Comparison of ENCODE assay signal across 8 mouse cellular contexts in the genomic region with DNA sequence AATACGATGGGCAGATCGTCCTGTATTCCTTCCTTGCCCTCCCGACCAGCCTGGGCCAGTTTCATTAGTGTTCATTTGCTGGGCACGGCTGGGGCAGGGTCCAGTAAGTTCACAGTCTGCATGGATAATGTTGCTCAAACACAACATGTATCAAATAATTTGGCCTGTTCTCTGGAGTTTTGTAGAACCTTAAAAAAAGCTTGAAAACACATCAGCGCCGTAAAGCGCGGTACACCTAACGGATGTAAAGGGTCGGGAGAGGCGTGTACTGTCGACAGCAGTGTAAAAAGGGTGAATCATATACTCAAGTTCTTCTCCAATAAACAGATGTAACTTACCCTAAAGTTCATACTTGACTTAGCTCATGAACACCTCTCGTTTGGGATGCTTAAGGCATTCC. TPM values are rescaled to one million over a fixed set of nuclear protein-coding genes. Genes with fewer than 3 reads are reported as not detected.
DNase-seq lines count a peak whose midpoint lies in the region; ATAC-seq and TF ChIP-seq lines count a peak whose summit lies in the region.

No protein-coding gene starts in this region.

- peaks cover 53% of the 10 kb centered on the region for H3K36me3 ChIP-seq in lung, embryonic 14.5 days (ENCODE audit: insufficient read depth)
- H3K36me3 ChIP-seq in hindbrain, postnatal 0 days (ENCODE audit: insufficient read depth, low read length) = peaks cover 18% of the 10 kb centered on the region; the same call in 1 of the 2 replicates
- H3K36me3 ChIP-seq in neural tube, embryonic 12.5 days = peaks cover 35% of the 10 kb centered on the region

- no peak for TF ChIP-seq CTCF in lung, embryonic 14.5 days (IDR thresholded peaks at IDR 0.05; ENCODE audit: low read depth)
- TF ChIP-seq CTCF in hindbrain, postnatal 0 days (IDR thresholded peaks at IDR 0.05; ENCODE audit: low read depth) = no peak

- H3K9ac ChIP-seq in lung, embryonic 14.5 days = peak overlapping the region; percentile 96
- peak overlapping the region; percentile 94 for H3K9ac ChIP-seq in hindbrain, postnatal 0 days (replicated peaks; ENCODE audit: low read length)
- peak overlapping the region; percentile 93 for H3K9ac ChIP-seq in neural tube, embryonic 12.5 days

- no peak for ATAC-seq in lung, embryonic 14.5 days (ENCODE audit: insufficient read depth)
- ATAC-seq in hindbrain, postnatal 0 days = no peak
- no peak for ATAC-seq in neural tube, embryonic 12.5 days (ENCODE audit: low FRiP score, low read depth)
- ATAC-seq in activated CD4-positive, CD25-positive, alpha-beta regulatory T cell, adult 4 months = no peak

- peak; percentile 28 for DNase-seq in lung, embryonic 14.5 days
- DNase-seq in lung, postnatal 25 days (ENCODE audit: low spot score) = no peak
- DNase-seq in hindbrain, postnatal 0 days (ENCODE audit: low spot score) = no peak
- no peak for DNase-seq in gastrocnemius, postnatal 4 days (ENCODE audit: low spot score in 2 of 2)
- no peak for DNase-seq in gastrocnemius, adult 18-20 months (ENCODE audit: low spot score)

- H3K4me2 ChIP-seq in lung, embryonic 14.5 days = peak overlapping the region; percentile 75
- H3K4me2 ChIP-seq in hindbrain, postnatal 0 days (ENCODE audit: low read depth, low read length) = peak overlapping the region; percentile 72
- peak overlapping the region; percentile 86 for H3K4me2 ChIP-seq in neural tube, embryonic 12.5 days (replicated peaks)

- no peaks in the 10 kb centered on the region for H3K9me3 ChIP-seq in lung, embryonic 14.5 days (ENCODE audit: low read depth, low read length)
- H3K9me3 ChIP-seq in hindbrain, postnatal 0 days (ENCODE audit: low read length) = no peaks in the 10 kb centered on the region
- no peaks in the 10 kb centered on the region for H3K9me3 ChIP-seq in neural tube, embryonic 12.5 days

- H3K4me1 ChIP-seq in lung, embryonic 14.5 days (ENCODE audit: insufficient read depth) = peaks cover 14% of the 10 kb centered on the region; the same call in 1 of the 2 replicates
- peaks cover 6% of the 10 kb centered on the region; the same call in 1 of the 2 replicates for H3K4me1 ChIP-seq in brown adipose tissue, adult 24 weeks (ENCODE audit: control insufficient read depth, insufficient read depth, insufficient read length, low read length)
- H3K4me1 ChIP-seq in hindbrain, postnatal 0 days (ENCODE audit: insufficient read depth, low read length) = peaks cover 9% of the 10 kb centered on the region
- peaks cover 33% of the 10 kb centered on the region for H3K4me1 ChIP-seq in neural tube, embryonic 12.5 days

- no peaks in the 10 kb centered on the region for H3K27me3 ChIP-seq in lung, embryonic 14.5 days (ENCODE audit: insufficient read depth, low read length)
- H3K27me3 ChIP-seq in hindbrain, postnatal 0 days (ENCODE audit: insufficient read depth, low read length) = no peaks in the 10 kb centered on the region
- H3K27me3 ChIP-seq in neural tube, embryonic 12.5 days (replicated peaks) = no peaks in the 10 kb centered on the region

- peak overlapping the region; percentile 81 for H3K27ac ChIP-seq in lung, embryonic 14.5 days (ENCODE audit: low read depth)
- peak overlapping the region; percentile 74 for H3K27ac ChIP-seq in brown adipose tissue, adult 24 weeks (replicated peaks; ENCODE audit: low read depth, low read length)
- H3K27ac ChIP-seq in hindbrain, postnatal 0 days = peak overlapping the region; percentile 86
- H3K27ac ChIP-seq in neural tube, embryonic 12.5 days = no peak overlapping the region

- 4% methylated on average over 13 of the region's 13 CpGs for WGBS in lung, embryonic 14.5 days
- 17% methylated on average over 13 of the region's 13 CpGs for WGBS in hindbrain, postnatal 0 days
- 14% methylated on average over 13 of the region's 13 CpGs for WGBS in neural tube, embryonic 12.5 days

- H3K4me3 ChIP-seq in lung, embryonic 14.5 days (ENCODE audit: low read depth, low read length) = peak overlapping the region; percentile 89
- H3K4me3 ChIP-seq in brown adipose tissue, adult 24 weeks (ENCODE audit: insufficient read depth, low read depth, low read length) = peak overlapping the region; percentile 85
- H3K4me3 ChIP-seq in hindbrain, postnatal 0 days (ENCODE audit: low read length) = peak overlapping the region; percentile 91
- peak overlapping the region; percentile 94 for H3K4me3 ChIP-seq in neural tube, embryonic 12.5 days

RNA-seq across cellular contexts. Expression of a gene that starts 0.7 kb away (rescaled TPM):
- 112 and 121 TPM in 2 replicates for polyA plus RNA-seq in lung, embryonic 14.5 days (2014; fragmentation: Nextera tagmentation; extraction: Ambion mirVana)
- 49.7 and 56.8 TPM in 2 replicates for polyA plus RNA-seq in brown adipose tissue, adult 24 weeks (2012; ENCODE audit: insufficient read depth, insufficient read length, missing spikeins)
- 103 and 110 TPM in 2 replicates for total RNA-seq in hindbrain, postnatal 0 days (2014; rRNA removed)
- polyA plus RNA-seq in hindbrain, postnatal 0 days (2015; fragmentation: Nextera tagmentation; extraction: Ambion mirVana) = 55.5 and 55.6 TPM in 2 replicates
- 116 and 119 TPM in 2 replicates for polyA plus RNA-seq in neural tube, embryonic 12.5 days (2016; fragmentation: Nextera tagmentation; extraction: Ambion mirVana)
- 10 to 100 TPM; 74.2 to 77.0 TPM for total RNA-seq in gastrocnemius, postnatal 4 days (2021)
- total RNA-seq in gastrocnemius, adult 18-20 months (2021) = 10 to 100 TPM; 19.5 to 20.8 TPM
- 10 to 100 TPM; 40.0 to 57.3 TPM for polyA plus RNA-seq in activated CD4-positive, CD25-positive, alpha-beta regulatory T cell, adult 4 months (2017; shearing (Covaris generic))

RNA-seq across cellular contexts. Expression of a gene that starts 5.8 kb away (rescaled TPM):
- polyA plus RNA-seq in lung, embryonic 14.5 days (2014; fragmentation: Nextera tagmentation; extraction: Ambion mirVana) = 43.1 and 46.5 TPM in 2 replicates
- 4.8 and 5.9 TPM in 2 replicates for polyA plus RNA-seq in brown adipose tissue, adult 24 weeks (2012; ENCODE audit: insufficient read depth, insufficient read length, missing spikeins)
- total RNA-seq in hindbrain, postnatal 0 days (2014; rRNA removed) = 40.8 and 46.3 TPM in 2 replicates
- 23.2 and 23.8 TPM in 2 replicates for polyA plus RNA-seq in hindbrain, postnatal 0 days (2015; fragmentation: Nextera tagmentation; extraction: Ambion mirVana)
- 43.6 and 47.3 TPM in 2 replicates for polyA plus RNA-seq in neural tube, embryonic 12.5 days (2016; fragmentation: Nextera tagmentation; extraction: Ambion mirVana)
- total RNA-seq in gastrocnemius, postnatal 4 days (2021) = 10 to 100 TPM; 19.0 to 20.1 TPM
- total RNA-seq in gastrocnemius, adult 18-20 months (2021) = 1 to 10 TPM; 9.2 to 9.9 TPM
- 10 to 100 TPM in 1 of 2 experiments, 1 to 10 TPM in 1; 8.9 to 12.2 TPM for polyA plus RNA-seq in activated CD4-positive, CD25-positive, alpha-beta regulatory T cell, adult 4 months (2017; shearing (Covaris generic))

RNA-seq across cellular contexts. Expression of a gene that starts 9.8 kb away (rescaled TPM):
- polyA plus RNA-seq in lung, embryonic 14.5 days (2014; fragmentation: Nextera tagmentation; extraction: Ambion mirVana) = 0.37 TPM in 1 of 2 replicates, not detected in the other
- polyA plus RNA-seq in brown adipose tissue, adult 24 weeks (2012; ENCODE audit: insufficient read depth, insufficient read length, missing spikeins) = 6.2 TPM in 1 of 2 replicates, not detected in the other
- 0.52 and 2.7 TPM in 2 replicates for total RNA-seq in hindbrain, postnatal 0 days (2014; rRNA removed)
- polyA plus RNA-seq in hindbrain, postnatal 0 days (2015; fragmentation: Nextera tagmentation; extraction: Ambion mirVana) = not detected in 2 replicates
- not detected in 2 replicates for polyA plus RNA-seq in neural tube, embryonic 12.5 days (2016; fragmentation: Nextera tagmentation; extraction: Ambion mirVana)
- 1 to 10 TPM; 1.5 to 2.9 TPM for total RNA-seq in gastrocnemius, postnatal 4 days (2021)
- 1 to 10 TPM; 1.2 to 2.3 TPM for total RNA-seq in gastrocnemius, adult 18-20 months (2021)
- 1 to 10 TPM in 1 of 2 experiments, not detected in 1; 1.5 TPM for polyA plus RNA-seq in activated CD4-positive, CD25-positive, alpha-beta regulatory T cell, adult 4 months (2017; shearing (Covaris generic))

RNA-seq across cellular contexts. Expression of a gene that starts 9.9 kb away (rescaled TPM):
- polyA plus RNA-seq in lung, embryonic 14.5 days (2014; fragmentation: Nextera tagmentation; extraction: Ambion mirVana) = 92.0 and 93.3 TPM in 2 replicates
- polyA plus RNA-seq in brown adipose tissue, adult 24 weeks (2012; ENCODE audit: insufficient read depth, insufficient read length, missing spikeins) = 36.6 and 59.8 TPM in 2 replicates
- 13.6 and 29.8 TPM in 2 replicates for total RNA-seq in hindbrain, postnatal 0 days (2014; rRNA removed)
- 37.7 and 38.6 TPM in 2 replicates for polyA plus RNA-seq in hindbrain, postnatal 0 days (2015; fragmentation: Nextera tagmentation; extraction: Ambion mirVana)
- 82.0 and 98.5 TPM in 2 replicates for polyA plus RNA-seq in neural tube, embryonic 12.5 days (2016; fragmentation: Nextera tagmentation; extraction: Ambion mirVana)
- 10 to 100 TPM; 30.0 to 30.9 TPM for total RNA-seq in gastrocnemius, postnatal 4 days (2021)
- total RNA-seq in gastrocnemius, adult 18-20 months (2021) = 10 to 100 TPM; 14.5 to 15.4 TPM
- polyA plus RNA-seq in activated CD4-positive, CD25-positive, alpha-beta regulatory T cell, adult 4 months (2017; shearing (Covaris generic)) = 100 to 1,000 TPM; 112 to 130 TPM

RNA-seq across cellular contexts. Expression of a gene that starts 14.8 kb away (rescaled TPM):
- polyA plus RNA-seq in lung, embryonic 14.5 days (2014; fragmentation: Nextera tagmentation; extraction: Ambion mirVana) = not detected in 2 replicates
- polyA plus RNA-seq in brown adipose tissue, adult 24 weeks (2012; ENCODE audit: insufficient read depth, insufficient read length, missing spikeins) = not detected in 2 replicates
- total RNA-seq in hindbrain, postnatal 0 days (2014; rRNA removed) = not detected in 2 replicates
- not detected in 2 replicates for polyA plus RNA-seq in hindbrain, postnatal 0 days (2015; fragmentation: Nextera tagmentation; extraction: Ambion mirVana)
- not detected in 2 replicates for polyA plus RNA-seq in neural tube, embryonic 12.5 days (2016; fragmentation: Nextera tagmentation; extraction: Ambion mirVana)
- not detected for total RNA-seq in gastrocnemius, postnatal 4 days (2021)
- not detected for total RNA-seq in gastrocnemius, adult 18-20 months (2021)
- polyA plus RNA-seq in activated CD4-positive, CD25-positive, alpha-beta regulatory T cell, adult 4 months (2017; shearing (Covaris generic)) = not detected
